Mouse (Mus musculus) CD4-positive, CD25-positive, alpha-beta regulatory T cell, adult 2 months (primary cell): Measurements from ENCODE around the gene Slc6a5.
"Not testable (repeated sequence)": the region's sequence is repeated elsewhere in the genome, so short reads cannot be mapped to it uniquely, and the experiment has no call there.

Source experiments
- DNase-seq: peaks from one replicate; pipeline ENCODE4 v3.0.0-alpha.2; 2012; ENCODE audit warnings: low read depth, low spot score

The Slc6a5 gene

DNA sequence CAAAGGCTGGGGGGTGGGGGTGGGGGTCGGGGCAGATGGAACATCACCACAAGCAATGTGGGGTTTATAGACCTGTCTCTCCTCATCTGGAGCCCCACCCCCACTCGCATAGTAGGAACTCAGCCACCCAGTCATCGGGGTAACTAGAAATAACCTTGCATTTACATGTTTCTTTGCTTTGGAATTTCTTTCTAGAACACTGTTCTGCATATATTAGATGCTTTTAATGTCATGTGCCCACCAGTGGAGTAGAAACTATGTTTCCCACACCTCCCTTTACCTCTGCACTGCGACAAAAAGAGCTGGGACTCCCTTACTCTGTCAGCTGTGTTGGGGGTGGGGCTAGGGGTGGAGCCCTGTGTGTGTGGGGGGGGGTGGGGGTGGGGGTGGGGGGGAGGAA lies 3.2 kb downstream of the Slc6a5 start:
- DNase-seq: no peak

DNA sequence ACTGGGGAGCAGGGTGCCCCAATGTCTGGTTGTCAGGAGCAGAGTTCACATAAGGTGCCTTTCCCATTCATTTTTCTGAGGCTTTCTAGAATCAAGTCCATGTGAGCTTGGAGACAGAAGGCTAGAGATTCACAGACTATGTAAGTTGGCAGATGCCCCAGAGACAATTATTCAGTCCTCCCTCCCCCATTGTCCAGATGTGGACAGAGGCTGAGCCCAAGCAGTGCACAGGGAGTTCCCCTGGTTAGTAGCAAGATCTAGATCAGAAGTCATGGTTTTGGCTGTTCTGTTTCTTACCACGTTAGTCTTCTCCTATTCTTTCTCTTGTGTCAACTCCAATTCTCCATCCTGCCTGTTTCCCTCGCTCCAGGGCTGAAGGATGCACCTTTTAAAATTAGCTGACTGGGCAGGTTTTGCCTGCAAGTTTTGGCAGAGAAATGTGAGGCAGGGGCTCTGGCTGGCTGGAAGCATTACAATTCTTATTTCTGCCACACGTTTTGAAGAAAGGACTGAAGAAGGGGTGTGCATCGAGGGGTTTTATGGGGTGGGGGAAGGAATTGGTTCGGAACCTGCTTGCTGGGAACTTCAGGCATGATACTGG lies 3.9 kb downstream of the Slc6a5 start:
- no peak for DNase-seq

DNA sequence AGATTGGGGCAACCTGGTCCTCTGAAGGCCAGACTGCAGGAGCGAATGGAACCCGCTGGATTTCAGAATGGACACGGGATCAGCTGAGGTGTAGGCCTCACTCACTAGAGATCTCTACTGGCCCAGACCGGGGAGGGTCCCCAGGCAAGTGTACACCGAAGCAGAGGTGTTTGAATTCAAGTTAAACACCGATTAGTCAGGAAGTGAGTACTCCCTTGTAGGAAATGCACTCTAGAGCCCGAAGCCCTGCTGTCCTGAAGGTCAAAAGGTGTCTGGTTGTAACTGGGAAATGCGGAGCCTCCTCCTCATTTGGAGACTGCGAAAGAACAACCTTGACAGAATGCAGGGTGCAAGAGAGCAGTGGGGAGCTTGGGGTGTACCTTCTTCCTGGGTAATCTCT lies 5.0 kb downstream of the Slc6a5 start:
- DNase-seq: no peak

DNA sequence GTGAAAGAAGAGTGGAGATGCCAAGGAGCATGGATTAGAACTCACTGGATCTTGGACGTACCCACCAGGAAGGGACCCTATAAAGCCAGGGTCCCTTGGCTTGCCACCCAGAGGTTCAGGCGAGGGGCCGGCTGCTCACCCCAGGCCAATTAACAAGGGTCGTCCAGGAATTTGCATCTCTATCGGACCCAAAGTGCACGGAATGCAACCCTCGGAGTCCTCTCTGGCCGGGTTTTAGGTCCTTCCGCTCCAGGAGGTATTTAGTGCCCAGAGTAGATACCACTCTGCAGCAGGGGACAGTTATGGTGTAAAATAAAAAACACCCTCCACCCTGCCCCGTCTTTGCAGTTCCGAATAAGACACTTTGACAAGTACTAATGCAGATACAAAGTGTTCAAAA lies 5.5 kb downstream of the Slc6a5 start:
- no peak for DNase-seq

DNA sequence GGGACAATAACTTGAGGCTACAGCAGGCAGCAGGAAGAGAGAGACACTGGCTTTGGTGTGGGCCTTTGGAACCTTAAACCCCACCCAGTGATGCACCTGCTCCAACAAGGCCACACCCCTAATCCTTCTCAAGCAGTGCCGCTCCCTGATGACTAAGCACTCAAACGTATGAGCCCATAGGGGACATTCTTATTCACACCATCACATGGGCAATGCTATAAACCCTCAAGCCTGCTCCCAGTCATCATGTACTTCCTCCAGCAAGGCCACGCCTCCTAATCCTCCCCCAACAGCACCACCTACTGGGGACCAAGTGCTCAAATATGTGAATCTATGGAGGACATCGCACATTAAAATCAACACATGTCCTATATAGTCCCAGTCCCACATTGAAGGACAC lies 9.5 kb downstream of the Slc6a5 start:
- DNase-seq: no peak

DNA sequence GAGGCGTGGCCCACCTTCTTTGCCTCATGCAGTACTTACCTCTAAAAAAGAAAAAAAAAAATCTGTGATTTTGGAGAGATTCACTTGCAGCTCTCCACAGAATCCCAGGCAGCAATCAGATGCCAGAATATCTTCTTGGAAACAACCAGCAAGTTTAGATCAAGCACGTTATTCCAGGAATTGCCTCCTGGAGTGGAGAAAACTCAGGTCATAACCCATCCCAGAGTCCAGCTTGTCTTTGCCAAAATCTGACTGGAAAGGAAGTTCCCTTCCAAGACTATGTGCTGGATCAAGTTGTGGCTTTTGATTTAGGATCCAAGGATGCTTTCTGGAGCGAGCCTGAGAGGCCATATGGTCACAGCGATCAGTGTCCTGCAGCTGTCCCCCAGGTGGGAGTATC lies 10.8 kb downstream of the Slc6a5 start:
- DNase-seq: no peak

DNA sequence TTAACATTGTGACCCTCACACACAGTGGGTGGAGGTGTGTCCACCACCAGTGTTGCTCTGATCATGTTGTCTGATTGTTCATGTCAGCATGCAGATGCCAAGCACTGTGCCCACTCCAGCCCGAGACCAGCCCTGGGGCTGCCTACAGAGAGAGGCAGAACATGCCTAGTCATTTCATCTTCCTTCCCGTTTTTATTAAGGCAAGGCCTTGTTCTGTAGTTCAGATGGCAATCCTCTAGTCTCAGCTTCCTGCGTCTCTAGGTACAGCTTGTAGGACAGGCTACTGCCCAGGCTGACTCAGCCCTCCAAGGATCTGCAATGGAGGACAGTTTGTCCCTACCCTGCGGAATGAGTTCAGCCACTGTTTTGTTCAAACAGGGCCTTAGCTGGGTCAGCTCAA lies 13.0 kb downstream of the Slc6a5 start:
- DNase-seq: peak; percentile 6

DNA sequence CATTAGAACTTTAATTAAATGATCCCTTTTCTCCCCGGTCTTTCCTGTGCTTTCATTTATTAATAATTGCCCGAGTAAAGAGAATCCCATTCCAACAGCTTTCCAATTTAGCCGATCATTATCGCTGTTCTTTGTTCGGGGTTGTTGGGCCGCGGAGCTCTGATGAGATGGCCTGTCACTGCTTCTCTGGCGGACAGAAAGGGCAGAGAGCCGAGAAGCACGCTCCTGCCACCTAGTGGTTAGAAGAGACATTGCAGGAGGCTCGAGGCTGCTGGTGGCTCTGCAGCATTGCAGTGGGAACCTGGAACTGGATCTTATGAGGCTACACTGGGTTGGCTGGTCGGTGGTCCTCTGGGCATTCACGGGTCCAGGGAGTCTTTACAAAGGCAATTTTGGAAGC lies 13.4 kb downstream of the Slc6a5 start:
- peak; percentile 82 for DNase-seq

DNA sequence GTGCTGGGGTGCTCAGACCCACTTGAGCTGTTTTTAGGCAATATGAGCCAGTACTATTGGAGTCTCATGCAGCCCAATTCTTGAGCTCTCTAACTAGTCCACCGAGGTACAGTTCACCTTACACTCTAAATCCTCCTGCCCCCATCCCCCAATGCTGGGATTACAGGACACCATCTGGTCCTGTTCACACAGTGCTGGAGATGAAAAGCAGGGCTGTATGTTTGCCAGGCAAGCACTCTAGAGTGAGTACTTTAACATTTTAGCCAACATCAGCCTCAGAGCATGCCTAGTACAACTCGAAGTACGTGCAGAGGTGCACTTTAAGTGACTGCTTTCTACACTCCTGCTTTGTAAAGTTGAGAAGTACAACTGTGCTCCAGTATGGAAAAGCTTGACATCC lies 18.6 kb downstream of the Slc6a5 start:
- DNase-seq: no peak

DNA sequence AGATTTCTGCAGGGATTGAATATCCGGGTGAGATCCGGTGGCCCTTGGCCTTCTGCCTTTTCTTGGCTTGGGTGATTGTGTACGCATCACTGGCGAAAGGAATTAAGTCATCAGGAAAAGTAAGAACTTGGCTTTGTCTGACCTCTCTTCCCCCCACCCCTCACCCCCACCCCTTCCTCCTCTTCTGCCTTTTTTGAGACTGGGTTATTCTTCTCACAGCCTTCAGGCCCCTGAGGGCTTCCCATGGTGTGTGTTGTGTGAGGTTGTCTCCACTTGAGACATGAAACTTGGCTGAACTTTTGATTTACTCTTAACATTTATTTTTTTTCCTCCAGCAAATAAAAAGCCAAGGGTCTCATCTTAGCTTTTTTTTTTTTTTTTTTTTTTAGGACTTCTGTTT lies 20.1 kb downstream of the Slc6a5 start:
- DNase-seq: no peak

DNA sequence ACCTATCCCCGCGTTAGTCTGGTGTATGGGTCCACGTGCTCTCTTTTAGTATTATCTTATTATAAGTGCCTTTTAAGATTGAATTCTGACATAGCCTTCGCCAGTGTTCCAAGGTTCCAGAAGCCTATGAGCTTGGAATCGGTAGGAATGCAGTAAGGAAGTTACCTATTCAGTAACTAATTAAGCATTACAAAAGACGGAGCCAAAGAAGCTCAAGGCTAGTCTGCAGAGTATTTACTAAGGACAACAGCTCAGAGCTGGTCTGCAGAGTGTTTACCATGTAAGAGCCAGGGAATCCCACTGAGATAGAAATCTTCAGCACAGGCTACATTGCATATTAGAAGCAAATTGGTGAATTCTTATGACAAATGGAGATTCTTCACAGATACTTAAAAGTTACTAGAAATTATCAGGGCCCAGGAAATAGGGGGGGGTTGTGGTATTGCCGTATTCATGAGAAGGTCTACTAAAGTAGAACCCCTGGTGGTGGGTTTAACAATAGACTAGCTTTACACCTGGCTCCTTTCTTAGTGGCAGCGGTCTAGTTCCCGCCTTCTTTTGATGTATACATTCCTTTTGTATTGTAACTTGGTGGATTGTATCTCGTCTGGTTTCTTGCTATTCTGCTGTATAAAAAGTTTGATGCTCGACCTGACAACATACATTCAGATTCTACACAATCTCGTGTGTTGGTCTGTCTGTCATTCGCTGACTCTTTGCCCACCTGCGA lies 23.6 kb downstream of the Slc6a5 start:
- not testable (repeated sequence) for DNase-seq

DNA sequence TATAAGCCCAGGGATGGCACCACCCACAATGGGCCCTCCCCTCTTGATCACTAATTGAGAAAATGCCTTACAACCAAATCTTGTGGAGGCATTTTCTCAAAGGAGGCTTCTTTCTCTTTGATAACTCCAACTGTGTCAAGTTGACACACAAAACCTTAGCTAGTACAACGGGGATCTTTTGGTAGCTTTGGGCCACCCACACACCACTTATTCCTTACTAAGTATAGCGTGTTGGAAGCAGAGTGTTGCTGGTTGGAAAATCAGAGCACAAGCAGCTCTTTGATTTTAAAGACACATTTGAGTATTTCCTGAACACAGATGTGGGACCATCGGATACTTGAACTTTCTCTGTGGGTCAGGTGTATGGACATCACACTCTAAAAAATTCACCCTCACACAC lies 26.9 kb downstream of the Slc6a5 start:
- DNase-seq: no peak

DNA sequence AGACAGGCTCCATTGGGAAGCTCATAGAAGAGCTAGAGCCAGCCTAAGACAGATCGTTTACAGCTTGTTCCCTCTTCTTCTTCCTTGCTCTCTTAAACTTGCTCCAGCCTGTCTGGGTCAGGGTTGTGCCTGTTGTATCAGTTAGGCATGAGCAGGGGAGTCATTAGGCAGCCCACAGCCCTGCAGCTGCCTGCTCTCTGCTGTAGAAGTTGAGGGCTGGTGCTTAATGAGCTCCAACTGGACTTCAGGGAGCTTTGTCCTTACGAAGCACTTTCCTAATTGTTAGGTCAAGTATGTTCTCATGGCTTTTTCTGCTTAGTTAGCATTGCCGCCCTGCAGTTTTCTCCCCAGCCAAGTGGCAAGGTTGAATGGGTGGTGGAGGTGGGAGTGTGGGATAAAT lies 32.1 kb downstream of the Slc6a5 start:
- no peak for DNase-seq

DNA sequence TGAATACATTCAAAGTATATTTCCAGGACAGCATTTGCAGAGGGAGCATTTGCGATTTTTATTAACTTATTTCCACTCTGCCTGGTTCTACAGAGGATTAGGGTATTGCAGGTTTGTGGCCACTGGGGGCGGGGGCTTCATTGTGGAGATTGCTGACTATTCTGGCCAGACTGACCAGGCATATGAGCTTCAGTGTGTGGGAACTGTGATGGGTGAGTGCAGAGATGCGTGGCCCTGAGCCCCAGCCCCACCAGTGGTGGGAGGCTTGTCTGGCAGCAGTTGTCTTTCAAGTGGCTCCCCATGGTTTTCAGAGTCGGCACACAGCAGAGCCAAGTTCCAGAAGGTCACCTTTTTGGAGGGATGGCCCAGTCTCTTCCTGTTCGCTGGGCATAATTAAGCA lies 32.5 kb downstream of the Slc6a5 start:
- DNase-seq: no peak

DNA sequence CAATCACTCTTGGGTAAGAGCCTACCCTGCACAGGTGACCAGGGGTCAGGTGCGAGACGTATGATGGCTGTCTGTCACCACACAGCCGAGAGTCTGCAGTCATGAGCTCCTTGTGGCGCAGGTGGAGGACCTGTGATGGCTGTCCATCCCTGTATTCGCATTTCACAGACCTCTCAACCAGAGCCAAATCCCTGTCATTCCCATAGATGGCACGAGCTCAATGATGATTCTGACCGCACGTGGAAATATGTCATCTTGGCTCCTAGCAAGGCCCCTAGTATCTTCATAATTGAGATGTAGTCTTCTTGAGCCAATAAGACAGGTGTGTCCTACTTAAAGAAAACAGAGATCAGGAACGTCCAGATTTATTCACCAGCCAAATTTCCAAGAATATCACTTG lies 36.7 kb downstream of the Slc6a5 start:
- no peak for DNase-seq

DNA sequence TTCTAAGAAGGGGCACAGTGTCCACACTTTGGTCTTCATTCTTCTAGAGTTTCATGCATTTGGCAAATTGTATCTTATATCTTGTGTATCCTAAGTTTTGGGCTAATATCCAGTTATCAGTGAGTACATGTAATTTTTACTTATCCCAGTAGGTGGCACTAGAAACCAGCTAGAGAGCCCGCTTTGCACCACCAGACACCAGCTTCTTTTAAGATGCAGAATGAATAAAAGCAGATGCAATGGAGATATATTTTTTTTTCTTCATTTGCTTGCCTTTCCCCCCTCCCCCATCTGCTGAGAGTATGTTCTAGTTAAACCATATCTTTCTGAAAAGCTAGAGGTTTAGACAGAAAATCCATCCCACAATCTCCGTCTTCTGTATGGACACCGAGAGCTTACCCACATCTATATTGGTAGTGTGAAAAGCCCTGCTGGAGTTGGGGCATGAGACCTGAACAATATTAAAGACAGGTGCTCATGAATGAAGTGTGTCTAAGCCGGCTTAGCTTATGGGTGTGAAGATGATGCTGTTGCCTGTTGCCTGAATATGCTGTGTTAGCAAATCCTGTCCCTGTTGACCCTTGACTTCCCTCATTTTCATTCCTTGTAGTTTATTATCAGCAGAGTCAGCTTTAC lies 43.7 kb downstream of the Slc6a5 start:
- peak; percentile 18 for DNase-seq

DNA sequence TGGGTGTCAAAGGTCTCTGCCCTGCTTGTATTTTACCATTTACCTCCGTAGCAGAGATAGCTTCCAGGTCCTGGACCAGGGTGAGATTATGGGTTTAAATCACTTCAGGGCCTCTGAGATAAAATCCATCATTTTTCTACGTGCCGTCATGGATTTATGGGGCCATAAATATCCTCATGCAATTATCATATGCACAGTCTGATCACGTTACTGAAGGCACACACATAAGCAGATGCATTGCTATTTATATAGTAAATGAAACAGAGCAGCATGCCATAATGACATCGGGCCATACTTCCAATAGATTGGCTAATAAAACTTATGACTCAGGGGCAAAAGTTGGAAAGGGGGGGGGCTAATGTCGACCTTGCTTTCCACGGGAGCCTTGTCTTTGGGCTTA lies 44.9 kb downstream of the Slc6a5 start:
- no peak for DNase-seq

DNA sequence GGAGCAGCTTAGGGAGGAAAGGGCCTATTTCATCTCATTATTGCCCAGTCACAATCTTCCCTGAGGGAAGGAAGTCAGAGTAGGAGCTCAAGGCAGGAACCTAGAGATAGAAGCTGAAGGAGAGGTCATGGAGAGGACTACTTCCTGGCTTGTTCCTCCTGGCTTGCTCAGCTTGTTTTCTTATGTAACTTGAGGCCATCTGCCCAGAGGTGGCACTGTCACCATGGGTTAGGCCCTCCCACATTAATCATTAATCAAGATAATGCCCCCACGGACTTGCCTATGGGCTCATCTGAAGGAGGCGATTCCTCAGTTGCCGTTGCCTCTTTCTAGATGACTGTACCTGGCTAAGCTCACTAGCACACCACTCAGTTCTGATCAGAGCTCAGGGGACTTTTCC lies 47.2 kb downstream of the Slc6a5 start:
- DNase-seq: no peak

DNA sequence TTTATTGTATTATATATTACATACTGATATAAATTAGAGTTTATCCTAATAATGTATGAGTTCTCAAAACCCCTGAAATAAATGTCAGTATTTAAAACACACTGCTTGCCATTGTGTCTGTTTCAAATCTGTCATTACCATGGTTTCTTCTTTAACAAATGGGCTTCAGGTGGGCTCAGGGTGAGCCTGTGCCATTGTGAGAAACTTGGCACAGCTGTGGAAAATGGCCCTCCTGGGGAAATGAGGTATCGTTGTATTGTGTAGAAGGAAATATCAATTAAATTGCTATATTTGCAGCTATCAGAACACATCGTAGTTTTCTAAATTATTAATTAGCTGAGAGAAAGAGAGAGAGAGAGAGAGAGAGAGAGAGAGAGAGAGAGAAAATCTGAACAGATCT lies 53.8 kb downstream of the Slc6a5 start:
- no peak for DNase-seq

DNA sequence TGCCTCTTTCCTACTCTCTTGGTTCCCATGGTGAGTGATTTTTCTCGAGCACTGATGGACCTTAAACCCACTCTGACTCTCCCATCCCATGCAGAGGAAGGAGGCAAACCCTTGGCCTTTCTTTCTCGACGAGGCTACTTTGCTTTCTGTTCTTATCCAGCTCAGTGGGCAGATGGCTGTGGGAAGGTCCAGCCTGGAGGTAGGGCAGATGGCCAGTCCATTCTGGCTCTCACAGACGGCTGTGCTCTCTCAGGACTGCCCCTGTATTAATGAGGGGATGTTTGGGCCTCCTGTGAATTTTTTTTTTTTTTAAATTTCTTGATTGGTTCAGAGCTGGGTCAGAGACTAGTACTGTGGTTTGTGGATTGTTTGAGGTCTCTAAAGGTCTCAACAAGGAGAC lies 59.6 kb downstream of the Slc6a5 start:
- DNase-seq: no peak

DNA sequence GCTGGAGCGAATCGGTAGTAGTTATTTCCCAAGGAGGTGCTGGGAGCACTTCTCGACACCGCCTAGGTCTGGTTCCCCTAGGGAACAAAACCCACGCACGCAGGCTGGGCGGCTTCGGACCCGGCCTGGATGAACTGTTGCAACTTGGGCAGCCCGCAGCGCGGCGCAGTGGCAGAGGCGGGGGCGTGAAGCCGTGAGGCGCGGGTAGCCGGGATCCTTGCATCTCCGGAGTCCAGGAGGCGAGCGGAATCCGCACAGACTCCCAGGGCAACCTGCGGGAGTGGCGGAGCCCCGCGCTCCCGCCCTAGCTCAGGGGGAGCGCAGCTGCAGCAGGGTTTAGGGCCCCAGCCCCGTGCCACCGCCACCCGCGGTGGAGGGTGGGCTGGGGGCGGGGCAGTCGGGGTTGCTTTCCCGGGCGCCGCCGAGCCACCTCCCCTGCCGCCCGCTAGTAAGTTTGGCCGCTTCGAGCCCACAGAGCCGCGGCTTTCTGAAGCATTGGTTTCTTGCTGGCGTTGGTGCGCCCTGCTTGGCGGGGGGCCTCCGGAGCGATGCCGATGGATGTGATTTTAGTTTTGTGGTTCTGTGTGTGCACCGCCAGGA lies 65.0 kb downstream of the Slc6a5 start, which contains the start of gene Nell1:
Nell1 (plus strand) TSS at position 24 of the 600 bp plus-strand sequence.
- DNase-seq: no peak

DNA sequence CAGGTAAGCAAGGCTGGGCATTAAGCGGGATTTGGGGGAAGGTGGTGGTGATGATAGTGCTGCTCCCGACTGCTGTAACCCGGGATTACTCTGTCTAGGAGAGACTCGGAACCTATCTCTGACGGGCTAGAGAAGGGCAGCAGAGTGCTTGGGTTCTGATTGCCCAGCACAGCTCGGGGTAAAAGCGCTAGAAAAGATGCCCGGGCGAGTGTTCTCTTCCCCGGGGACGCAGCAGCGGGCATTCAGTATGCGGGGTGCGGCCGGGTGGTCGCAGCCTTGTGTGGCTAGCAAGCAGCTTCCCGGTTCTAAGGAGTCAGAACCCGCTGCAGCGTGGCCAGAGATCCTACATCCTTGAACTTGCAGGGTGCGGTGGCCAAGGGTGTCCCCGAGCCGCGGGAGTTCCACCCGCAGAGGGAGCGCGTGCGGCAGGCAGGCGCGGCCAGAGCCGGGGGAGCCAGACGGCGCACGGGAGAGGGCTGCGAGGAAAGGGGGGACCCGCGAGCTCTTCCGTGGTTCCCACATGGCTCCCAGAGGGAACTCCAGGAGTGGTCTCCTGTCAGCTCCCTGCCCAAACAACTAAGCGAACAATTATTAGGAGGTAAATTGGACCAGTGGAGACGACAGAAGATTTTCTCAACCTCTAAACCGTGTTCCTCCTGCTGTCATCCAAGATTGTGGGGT lies 65.6 kb downstream of the Slc6a5 start:
- DNase-seq: no peak
